Mouse (Mus musculus) frontal cortex, adult (tissue): ENCODE measurements around the gene Dapp1.
"Not testable (repeated sequence)": the region's sequence is repeated elsewhere in the genome, so short reads cannot be mapped to it uniquely, and the experiment has no call there.

Source experiments
- ATAC-seq: cut with Nextera tagmentation; 2 replicates; pipeline ENCODE4 v1.9.2; 2017; ENCODE audit warnings: mild to moderate bottlenecking, moderate library complexity, mixed read lengths; ENCODE audit not compliant: low TSS enrichment

Dapp1 gene

GRCm38 (mm10) chr3:137991183-137991582 is 9.8 kb upstream of the Dapp1 start:
- ATAC-seq, result peak; percentile 98

DNA sequence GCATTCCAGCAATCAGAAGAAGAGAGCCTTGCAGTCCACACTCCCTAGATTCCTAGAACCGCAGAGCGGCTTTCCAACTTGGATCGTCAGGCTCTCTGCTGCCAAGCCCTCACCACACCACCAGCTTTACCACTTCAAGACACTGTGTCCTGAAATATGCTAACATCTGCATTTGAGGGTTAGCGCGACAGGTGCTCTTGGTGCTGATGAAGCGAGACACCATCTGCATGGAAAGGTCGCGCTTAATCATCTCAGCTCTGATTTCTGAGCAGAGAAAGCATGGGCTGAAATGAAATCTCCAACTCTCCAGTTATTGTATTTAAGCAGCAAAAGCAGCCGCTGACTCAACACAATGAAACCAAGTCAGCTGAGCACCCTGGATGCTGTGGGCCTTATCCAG is 8.1 kb upstream of the Dapp1 start:
- ATAC-seq, result no peak

- peak; percentile 39; the same call in 1 of the 2 replicates for ATAC-seq
Measured at GRCm38 (mm10) chr3:137980435-137981381, 637 bp downstream of the Dapp1 start.

DNA sequence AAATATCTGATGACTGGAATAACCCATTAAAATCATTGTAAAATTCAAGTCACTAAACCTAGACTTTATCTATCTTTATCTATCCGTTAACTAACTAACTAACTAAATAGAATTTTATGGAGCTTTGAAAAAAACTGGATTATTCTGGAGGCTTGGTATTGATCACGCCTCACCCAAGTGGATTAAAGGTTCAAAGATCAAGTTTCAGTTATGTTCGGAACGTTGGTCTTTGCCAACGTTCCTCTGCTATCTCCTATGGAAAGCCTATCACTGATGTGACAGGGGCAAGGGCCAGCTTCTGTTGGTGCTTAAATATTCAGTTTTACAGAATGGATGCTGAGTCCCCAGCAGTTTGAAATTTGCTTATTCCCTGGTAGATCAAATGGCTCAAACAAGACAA is 3.1 kb downstream of the Dapp1 start:
- no peak for ATAC-seq

DNA sequence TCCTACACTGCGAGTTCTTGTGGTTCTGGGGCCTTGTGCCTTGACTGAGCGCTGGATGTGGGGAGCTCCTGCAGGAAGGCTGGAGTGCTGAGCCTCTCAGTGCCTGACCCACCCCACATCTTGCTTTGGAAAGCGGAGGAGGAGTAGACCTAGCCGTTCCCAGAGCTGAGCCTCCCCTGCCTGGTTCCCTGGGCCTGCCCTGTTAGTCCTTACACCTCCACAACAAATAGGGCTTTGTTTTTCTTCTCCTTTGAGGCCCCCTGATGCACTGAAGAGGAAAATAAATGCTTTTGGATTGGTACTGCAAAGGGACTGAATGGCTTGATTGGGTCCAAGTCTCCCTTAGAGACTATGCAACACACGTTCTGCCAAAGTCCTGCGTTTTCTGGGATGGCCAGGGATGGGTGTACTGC is 3.7 kb downstream of the Dapp1 start:
- 0 out of 2 replicates have a peak, but pooled peaks have one; percentile 27 for ATAC-seq

DNA sequence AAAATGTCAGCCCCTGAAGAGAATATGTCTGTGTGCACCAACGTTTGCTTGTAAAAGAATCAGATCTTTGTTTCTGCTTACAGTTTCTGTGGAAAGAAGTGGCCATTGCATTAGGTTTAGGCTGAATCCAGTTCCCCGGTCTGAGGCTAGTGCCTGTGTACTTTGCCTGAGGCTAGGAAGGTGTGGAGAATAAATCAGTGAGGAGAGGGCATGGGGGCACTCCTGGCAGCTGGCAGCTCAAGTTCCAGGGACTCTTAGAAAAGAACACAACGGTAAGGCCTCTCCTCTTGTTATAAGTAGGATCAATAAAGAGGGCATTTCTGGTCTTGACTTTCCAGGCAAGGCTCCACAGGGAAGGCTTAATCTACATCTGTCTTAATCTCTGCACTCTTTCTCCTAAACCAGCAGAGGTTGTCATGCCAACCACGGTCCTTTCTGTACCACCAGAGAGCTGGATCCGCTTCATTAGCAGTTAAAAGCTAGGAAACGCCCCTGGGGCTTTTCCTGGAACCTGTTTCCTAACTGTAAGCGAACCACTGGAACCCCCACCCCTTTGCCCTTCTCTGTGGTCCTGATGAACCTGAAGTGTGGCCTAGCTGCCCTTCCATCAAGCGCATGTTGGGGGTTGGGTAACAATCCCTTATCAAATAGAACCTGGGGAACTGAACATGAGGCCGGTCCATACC is 4.3 kb downstream of the Dapp1 start:
- no peak for ATAC-seq

DNA sequence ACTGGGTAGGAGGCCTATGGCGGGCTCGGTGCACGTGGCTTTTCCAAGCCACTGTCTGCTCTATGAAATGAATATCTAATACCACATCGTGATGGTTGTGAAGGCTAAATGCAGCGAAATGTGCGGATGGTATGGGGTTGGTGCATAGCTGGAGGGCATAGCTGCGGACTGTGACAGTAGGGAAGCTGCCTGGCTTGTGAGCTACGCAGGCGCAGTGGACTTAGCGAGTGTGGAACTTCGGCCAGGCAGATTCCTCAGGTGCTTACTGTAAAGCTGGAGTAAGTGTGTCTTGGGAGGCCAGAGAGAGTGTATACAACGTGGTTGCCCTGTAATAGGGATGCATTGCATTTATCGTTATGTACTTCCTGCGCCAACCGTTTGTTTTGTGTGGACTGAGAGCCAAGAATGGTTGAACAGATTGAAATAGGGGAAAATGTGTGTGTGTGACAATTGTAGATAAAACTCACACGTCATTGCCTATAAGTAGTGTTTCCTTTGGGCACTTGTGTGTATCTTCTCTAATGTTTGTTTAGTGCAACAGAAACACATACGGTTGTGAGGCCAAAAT is 5.4 kb downstream of the Dapp1 start:
- no peak for ATAC-seq

GRCm38 (mm10) chr3:137975435-137975834 is 5.9 kb downstream of the Dapp1 start:
- ATAC-seq, result no peak

- no peak for ATAC-seq
Measured at GRCm38 (mm10) chr3:137974306-137974705, 7.0 kb downstream of the Dapp1 start.

DNA sequence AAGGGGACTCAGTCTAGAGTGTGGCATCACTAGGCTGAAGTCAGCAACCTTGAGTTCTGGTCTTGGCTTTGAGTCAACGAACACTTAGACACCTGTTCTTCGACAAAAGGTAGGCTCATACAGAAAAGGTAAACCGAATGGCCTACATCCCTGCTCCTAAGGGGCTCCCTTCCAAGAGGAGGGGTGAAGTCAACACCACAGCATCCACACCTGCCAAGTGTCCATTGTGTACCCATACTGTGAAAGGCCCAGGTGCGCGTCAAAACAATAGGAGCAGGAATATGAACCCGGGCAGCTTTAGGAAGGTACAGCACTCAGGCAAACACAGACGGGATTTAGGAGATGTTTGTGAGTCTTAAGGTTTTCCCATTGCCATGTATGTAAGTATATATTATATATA is 8.4 kb downstream of the Dapp1 start:
- no peak for ATAC-seq

DNA sequence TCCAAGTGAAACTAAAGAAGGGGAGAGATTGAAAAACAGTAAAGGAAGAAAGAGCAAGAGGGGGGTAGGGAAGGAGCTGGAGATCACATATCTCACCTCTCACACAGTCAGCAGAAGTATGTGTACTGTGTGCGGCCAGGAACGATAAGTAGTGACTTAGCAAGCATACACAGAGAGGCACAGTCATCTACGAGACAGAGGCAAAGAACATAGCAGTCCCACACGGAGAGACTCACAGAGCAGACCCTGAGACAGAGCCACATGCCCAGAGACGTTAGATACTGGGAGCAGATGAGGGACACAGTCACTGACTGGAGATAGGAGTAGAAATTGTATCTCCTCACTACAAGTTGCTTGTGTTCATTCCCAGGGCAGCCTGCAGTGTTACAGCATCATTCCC is 9.1 kb downstream of the Dapp1 start:
- ATAC-seq, result no peak

GRCm38 (mm10) chr3:137969951-137970350 is 11.4 kb downstream of the Dapp1 start:
- no peak for ATAC-seq

DNA sequence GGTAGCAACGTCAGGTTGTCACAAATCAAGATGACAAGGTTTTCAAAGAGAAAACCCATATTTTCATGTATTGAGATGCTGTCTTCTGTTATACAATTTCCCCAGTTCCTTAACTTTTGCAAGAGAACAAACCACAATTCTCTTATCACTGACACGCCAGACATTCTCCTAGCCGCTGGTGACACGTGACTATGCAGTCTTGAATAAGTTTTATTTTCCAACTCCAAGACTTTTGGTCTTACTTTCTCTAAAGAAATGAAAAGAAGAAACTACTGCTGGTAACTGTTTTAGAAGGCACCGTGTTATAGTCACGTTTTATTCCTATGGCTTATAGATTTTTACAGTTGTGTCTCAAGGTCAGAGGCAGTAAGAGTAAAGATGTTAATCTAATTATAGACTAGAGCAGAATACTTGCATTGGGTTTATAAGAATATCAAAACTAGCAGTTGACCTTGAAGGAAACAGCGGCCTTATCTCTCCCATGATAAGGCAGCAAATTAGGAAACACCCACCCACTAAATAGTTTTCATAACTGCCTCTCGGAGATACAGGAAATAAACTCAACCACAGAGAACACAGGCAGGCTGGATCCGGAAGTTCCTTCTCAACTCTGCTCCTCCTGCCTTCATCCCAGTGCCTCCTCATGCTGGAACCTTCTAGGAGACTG is 12.4 kb downstream of the Dapp1 start:
- no peak for ATAC-seq

DNA sequence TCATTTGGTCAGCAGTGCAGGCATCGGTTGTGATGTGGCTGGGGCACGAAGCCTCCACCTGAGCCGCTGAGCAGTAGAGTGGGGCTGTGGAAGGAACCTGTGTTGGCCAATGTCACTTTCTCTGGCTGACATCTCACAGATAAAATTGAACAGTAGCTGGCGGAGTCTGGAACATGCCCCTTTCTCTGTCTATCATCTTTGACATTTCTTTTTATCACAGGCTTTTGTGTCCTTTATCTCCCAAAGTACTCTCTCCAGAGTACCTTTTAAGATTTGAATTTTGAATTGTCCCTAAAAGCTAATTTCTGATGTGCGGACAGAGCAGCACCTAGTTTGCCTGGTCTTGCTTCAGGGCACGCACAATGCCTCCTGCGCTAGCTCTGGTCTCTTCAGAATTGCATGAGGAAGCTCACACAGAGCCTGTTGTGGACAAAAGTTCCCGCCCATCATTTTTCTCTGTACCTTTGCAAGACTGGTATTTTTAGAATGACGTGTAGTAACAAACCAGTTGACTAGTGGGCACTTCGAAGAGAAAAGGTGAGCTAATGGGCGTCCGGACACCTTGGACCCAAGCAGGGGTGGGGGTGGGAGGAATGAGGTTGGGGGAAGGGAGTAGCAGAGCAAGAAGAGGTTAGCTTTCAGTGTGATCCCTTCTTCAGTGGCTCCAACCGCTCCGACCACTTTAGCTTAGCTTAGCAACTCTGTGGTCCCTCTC is 13.1 kb downstream of the Dapp1 start:
- no peak for ATAC-seq

GRCm38 (mm10) chr3:137964014-137964413 is 17.3 kb downstream of the Dapp1 start:
- not testable (repeated sequence) for ATAC-seq

GRCm38 (mm10) chr3:137963508-137963907 is 17.8 kb downstream of the Dapp1 start:
- no peak for ATAC-seq

GRCm38 (mm10) chr3:137961736-137962385 is 19.5 kb downstream of the Dapp1 start:
- no peak for ATAC-seq

- no peak for ATAC-seq
Measured at GRCm38 (mm10) chr3:137959456-137959855, 21.9 kb downstream of the Dapp1 start.

DNA sequence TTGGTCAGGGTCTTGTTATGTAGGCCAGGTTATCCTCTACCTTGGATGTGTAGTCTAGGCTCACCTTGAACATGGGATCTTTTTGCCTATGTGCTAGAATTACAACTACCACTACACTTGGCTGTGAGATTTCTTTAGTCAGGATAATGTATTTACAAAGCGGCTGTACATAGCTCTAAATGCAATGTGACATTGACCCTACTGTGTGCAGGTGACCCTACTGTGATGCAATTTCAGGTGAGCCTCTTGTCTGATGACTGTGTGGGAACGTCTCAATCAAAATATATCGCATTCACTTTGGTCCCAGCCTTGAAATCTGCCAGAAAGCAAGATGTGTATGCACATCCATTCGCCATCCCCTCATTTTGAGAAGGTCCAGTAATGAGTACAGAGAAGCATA is 23.0 kb downstream of the Dapp1 start:
- ATAC-seq, result no peak

- ATAC-seq, result no peak
Measured at GRCm38 (mm10) chr3:137957864-137958263, 23.5 kb downstream of the Dapp1 start.

DNA sequence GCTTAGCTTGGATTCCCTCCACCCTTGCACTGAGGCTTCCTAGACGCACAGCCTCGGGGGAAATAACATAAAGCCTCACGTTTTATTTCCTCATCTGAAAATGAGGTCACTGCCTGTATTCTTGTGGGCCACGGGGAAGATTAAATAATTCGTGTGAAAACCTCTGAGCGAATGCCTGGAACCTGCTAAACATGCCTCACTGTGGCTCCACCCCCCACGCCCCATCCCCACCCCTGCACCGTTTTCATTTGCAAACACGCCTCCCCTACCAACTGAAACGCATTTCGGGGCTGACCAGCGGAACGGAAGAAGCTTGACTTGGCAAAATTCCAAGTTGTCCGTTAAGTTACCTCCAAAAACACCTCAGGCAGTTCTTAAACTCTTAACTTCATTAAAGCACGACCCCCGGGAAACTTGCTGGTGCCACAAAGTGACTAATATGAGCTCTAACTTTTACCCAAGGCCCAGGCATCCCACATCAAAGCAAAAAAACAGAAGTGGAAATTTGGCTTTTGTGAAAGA is 25.7 kb downstream of the Dapp1 start:
- ATAC-seq, result no peak
